Mouse (Mus musculus) E14TG2a.4 (cell line): ENCODE measurements around the gene Ltbp2.

Experiments
- H3K27me3 ChIP-seq: 2 replicates; pipeline ENCODE4 v1.6.1; 2014; ENCODE audit warnings: low read length, control low read depth; ENCODE audit not compliant: insufficient read depth
- H3K36me3 ChIP-seq: 2 replicates; pipeline ENCODE4 v1.6.1; 2014; ENCODE audit warnings: low read length, control low read depth; ENCODE audit not compliant: insufficient read depth
- H3K4me1 ChIP-seq: replicated peaks from 2 replicates; pipeline ENCODE4 v1.6.1; 2014; ENCODE audit warnings: low read depth, low read length, control low read depth
- H3K4me3 ChIP-seq: replicated peaks from 2 replicates; pipeline ENCODE4 v1.5.1; 2014; ENCODE audit warnings: mild to moderate bottlenecking, low read length
- H3K9me3 ChIP-seq: 2 replicates; pipeline ENCODE4 v1.6.1; 2014; ENCODE audit warnings: low read length, control low read depth
- CTCF ChIP-seq: conservative IDR thresholded peaks from 2 replicates; pipeline ENCODE4 v1.5.1; 2014; ENCODE audit warnings: low read length
- NANOG ChIP-seq: IDR thresholded peaks from 2 replicates; pipeline ENCODE4 v1.6.1; 2014; ENCODE audit warnings: borderline replicate concordance, low read length, mixed read lengths
- POU5F1 ChIP-seq: IDR thresholded peaks from 2 replicates; pipeline ENCODE4 v1.6.1; 2014; ENCODE audit warnings: low read length, borderline replicate concordance

The Ltbp2 gene

GRCm38 (mm10) chr12:84809033-84809432 lies 67.3 kb downstream of the Ltbp2 start:
- TF ChIP-seq CTCF (no peak), NANOG (no peak), POU5F1 (no peak)
- H3K4me1 ChIP-seq, result peaks cover 35% of the 10 kb centered on the region
- H3K9me3 ChIP-seq, result no peaks in the 10 kb centered on the region
- H3K4me3 ChIP-seq, result no peak overlapping the region
- H3K36me3 ChIP-seq, result no peaks in the 10 kb centered on the region
- H3K27me3 ChIP-seq, result peaks cover 14% of the 10 kb centered on the region

DNA sequence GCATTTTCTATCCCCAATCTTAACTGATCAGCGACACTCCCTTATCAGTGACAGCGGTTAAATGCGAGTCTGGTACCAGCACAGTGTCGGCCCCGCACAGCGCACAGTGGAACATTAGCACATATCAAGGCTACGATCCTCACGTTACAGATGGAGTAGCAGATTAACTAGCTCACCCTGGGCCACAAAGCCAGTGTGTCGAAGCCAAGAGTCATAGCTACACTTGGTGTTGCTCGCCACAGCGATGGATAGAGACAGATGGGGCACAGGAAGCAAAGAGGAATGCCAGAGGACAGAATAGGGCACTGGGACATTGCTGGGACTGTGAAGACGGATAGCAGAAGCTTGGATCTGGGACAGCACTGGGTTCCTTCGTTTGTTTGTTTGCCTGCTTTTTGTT lies 69.0 kb downstream of the Ltbp2 start:
- no peaks in the 10 kb centered on the region for H3K36me3 ChIP-seq
- H3K4me3 ChIP-seq, result no peak overlapping the region; the same call in 1 of the 2 replicates
- H3K9me3 ChIP-seq, result no peaks in the 10 kb centered on the region
- peaks cover 22% of the 10 kb centered on the region for H3K27me3 ChIP-seq
- peaks cover 35% of the 10 kb centered on the region for H3K4me1 ChIP-seq
- no peak for TF ChIP-seq POU5F1
- TF ChIP-seq NANOG, result no peak
- no peak for TF ChIP-seq CTCF

DNA sequence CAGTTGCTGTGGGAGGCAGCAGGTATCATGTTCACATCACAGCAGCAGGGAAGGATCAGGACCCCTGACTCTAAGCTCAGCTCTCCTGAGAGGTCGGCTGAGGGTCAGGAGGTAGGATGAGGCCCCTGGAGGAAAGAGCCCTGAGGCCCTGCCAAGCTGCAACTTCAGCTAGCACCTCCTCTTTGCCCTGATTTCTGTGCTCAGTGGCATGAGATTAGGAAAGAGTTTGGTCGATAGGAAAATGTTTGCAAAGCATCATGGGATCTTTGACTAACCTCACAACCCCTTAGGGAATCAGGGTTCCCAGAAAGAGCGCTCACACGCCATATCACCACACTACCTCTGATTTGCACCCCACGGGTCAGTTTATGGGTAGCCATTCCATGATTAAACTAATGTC lies 69.6 kb downstream of the Ltbp2 start:
- H3K36me3 ChIP-seq, result no peaks in the 10 kb centered on the region
- peaks cover 35% of the 10 kb centered on the region for H3K4me1 ChIP-seq
- peaks cover 25% of the 10 kb centered on the region for H3K27me3 ChIP-seq
- no peaks in the 10 kb centered on the region for H3K9me3 ChIP-seq
- TF ChIP-seq POU5F1 (no peak), CTCF (no peak), NANOG (no peak)
- H3K4me3 ChIP-seq, result no peak overlapping the region

DNA sequence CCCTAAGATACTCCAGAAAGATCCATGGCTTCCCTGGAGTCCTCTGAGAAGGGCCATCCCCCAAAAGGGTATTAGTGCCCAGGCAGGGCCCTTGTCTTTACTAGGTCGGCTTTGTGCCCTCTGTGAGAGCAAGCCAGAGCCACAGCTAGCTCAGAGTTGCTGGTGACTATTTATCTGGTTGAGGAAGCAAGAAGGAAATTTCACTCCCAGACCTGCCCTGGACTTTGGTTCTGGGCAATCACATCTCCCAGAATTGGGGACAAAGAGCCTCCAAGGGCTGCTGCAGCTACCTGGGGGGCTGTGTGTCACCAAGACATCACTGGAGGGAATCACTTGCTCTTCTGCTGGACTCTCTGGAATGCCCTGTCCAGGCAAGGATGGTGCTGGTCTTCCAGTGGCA lies 70.3 kb downstream of the Ltbp2 start:
- H3K4me1 ChIP-seq, result peaks cover 35% of the 10 kb centered on the region
- peaks cover 25% of the 10 kb centered on the region for H3K27me3 ChIP-seq
- H3K36me3 ChIP-seq, result no peaks in the 10 kb centered on the region
- no peak for TF ChIP-seq NANOG
- TF ChIP-seq CTCF, result no peak
- TF ChIP-seq POU5F1, result no peak
- H3K4me3 ChIP-seq, result no peak overlapping the region
- H3K9me3 ChIP-seq, result no peaks in the 10 kb centered on the region

GRCm38 (mm10) chr12:84805228-84805842 lies 71.0 kb downstream of the Ltbp2 start:
- H3K4me1 ChIP-seq, result peaks cover 35% of the 10 kb centered on the region
- TF ChIP-seq NANOG (no peak), POU5F1 (no peak), CTCF (no peak)
- H3K9me3 ChIP-seq, result no peaks in the 10 kb centered on the region

DNA sequence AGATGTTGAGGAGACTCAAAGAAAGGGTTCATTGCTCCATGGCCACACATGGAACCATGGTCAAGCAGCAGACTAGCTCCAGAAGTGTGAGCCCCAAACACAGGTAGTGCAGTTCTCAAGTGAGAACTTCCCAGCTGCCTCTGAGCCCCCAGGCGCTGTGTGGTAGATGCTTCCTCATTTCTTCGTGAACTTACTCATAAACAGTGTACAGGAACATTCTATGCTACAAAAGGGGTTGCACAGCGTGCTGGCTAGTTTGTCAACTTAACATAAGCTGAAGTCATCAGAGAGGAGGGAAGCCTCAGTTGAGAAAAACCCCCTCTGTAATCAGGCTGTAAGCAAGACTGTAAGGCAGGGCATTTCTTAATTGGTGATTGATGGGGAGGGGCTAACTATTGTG lies 73.7 kb downstream of the Ltbp2 start:
- no peaks in the 10 kb centered on the region for H3K36me3 ChIP-seq
- H3K9me3 ChIP-seq, result no peaks in the 10 kb centered on the region
- TF ChIP-seq CTCF (no peak), POU5F1 (no peak), NANOG (no peak)
- H3K4me3 ChIP-seq, result no peak overlapping the region
- H3K4me1 ChIP-seq, result peaks cover 28% of the 10 kb centered on the region
- peaks cover 31% of the 10 kb centered on the region for H3K27me3 ChIP-seq

More at GRCm38 (mm10) chr12:84805228-84805842, 71.0 kb downstream of the Ltbp2 start:
- Histone ChIP-seq H3K27me3 (peaks cover 27% of the 10 kb centered on the region), H3K4me3 (no peak overlapping the region), H3K36me3 (no peaks in the 10 kb centered on the region)

DNA sequence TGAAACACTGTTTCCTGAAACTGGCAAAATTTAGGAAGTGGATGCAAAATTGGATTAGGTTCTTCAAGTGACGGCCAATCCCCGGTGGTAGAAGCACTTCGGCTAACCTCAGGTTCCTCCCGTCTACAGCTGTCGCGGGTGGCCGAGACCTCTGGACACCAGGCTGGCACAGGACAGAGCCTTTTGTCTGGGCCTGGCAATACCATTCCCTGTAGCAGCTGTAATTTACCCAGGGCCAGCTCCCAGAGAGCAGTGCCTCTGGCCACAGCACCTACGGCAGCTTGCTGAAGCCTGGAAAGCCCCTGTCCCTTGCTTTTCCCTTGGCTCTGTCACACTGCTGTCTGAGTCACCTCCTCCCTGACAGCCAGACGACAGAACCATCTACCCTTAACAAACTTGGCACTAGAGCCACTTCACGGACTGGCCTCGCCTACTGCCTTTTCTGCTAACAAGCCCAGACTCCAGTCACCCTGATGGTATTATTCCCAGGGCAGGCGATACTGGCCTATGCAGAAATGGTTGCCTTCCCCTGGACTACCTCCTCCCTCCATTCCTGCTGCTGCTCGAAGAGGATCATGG lies 74.7 kb downstream of the Ltbp2 start:
- Histone ChIP-seq H3K4me1 (peaks cover 19% of the 10 kb centered on the region), H3K36me3 (no peaks in the 10 kb centered on the region), H3K9me3 (no peaks in the 10 kb centered on the region), H3K4me3 (no peak overlapping the region), H3K27me3 (peaks cover 27% of the 10 kb centered on the region)
- TF ChIP-seq POU5F1, result no peak
- TF ChIP-seq CTCF, result no peak
- TF ChIP-seq NANOG, result no peak

GRCm38 (mm10) chr12:84800419-84800818 lies 75.9 kb downstream of the Ltbp2 start:
- Histone ChIP-seq H3K36me3 (no peaks in the 10 kb centered on the region), H3K27me3 (peaks cover 35% of the 10 kb centered on the region), H3K4me1 (peaks cover 7% of the 10 kb centered on the region), H3K4me3 (no peak overlapping the region), H3K9me3 (no peaks in the 10 kb centered on the region)
- TF ChIP-seq POU5F1, result no peak
- no peak for TF ChIP-seq CTCF

DNA sequence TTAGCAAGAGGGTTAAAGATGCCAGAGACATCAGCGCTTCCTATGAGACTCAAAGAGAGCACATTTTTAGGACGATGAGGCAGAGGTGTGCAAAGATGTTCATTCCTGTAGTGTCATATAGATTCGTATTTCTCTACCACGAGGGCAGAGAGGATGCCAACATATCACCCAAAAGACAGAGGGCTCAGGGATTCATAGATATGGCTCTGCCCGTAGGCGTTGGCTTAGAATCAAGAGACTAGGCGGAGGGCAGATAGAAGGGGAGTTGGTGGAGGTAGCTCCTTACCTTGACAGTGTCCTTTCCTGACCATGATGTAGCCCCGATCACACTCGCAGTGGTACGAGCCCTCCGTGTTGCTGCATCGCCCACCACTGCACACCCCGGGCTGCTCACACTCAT lies 77.2 kb downstream of the Ltbp2 start:
- H3K27me3 ChIP-seq, result peaks cover 40% of the 10 kb centered on the region
- TF ChIP-seq POU5F1 (no peak), NANOG (no peak), CTCF (no peak)

More for the DNA sequence above, 77.2 kb downstream of the Ltbp2 start:
- Histone ChIP-seq H3K4me1 (no peaks in the 10 kb centered on the region), H3K36me3 (no peaks in the 10 kb centered on the region), H3K9me3 (no peaks in the 10 kb centered on the region), H3K4me3 (no peak overlapping the region)
